In genomic region chr17:29502669-29503665, GRCm38 (mm10) we compare ENCODE assay signal across 9 mouse cellular contexts. TPM values are rescaled to one million over a fixed set of nuclear protein-coding genes. Genes with fewer than 3 reads are reported as not detected.
DNase-seq lines count a peak whose midpoint lies in the region; ATAC-seq and TF ChIP-seq lines count a peak whose summit lies in the region.
"Had no signal": no experiment of that assay in that cellular context is flagged by ENCODE, and none has a peak within 500 bp of the region (broad histone marks: within the 10 kb centered on the region; RNA-seq: fewer than 3 reads in every experiment).

No protein-coding gene starts in this region.

- no peak for DNase-seq in hindbrain, embryonic 11.5 days (ENCODE audit: low spot score)
- DNase-seq in liver, adult 2 months (ENCODE audit: extremely low read depth, low read depth, low spot score), result no peak
- no peak for DNase-seq in left cerebral cortex, adult 9 months (ENCODE audit: low spot score in 2 of 2)
- DNase-seq in MN1 (ENCODE audit: low spot score), result no peak
- no peak for DNase-seq in cerebellum, postnatal 10 days
- DNase-seq: spleen, adult 18-20 months had no signal

- H3K79me2 ChIP-seq in liver, adult 2 months (ENCODE audit: control insufficient read depth, insufficient read depth, low read length), result no peaks in the 10 kb centered on the region

- no peak overlapping the region for H3K4me3 ChIP-seq in hindbrain, embryonic 12.5 days
- H3K4me3 ChIP-seq in hindbrain, embryonic 11.5 days (ENCODE audit: low read depth, low read length), result no peak overlapping the region
- peak overlapping the region; percentile 22 for H3K4me3 ChIP-seq in embryonic facial prominence, embryonic 15.5 days (replicated peaks)
- peak overlapping the region; percentile 9; the same call in 1 of the 2 replicates for H3K4me3 ChIP-seq in liver, adult 2 months (ENCODE audit: insufficient read depth, low read depth, low read length)

- 16% methylated on average over 32 of the region's 32 CpGs for WGBS in hindbrain, embryonic 12.5 days
- WGBS in hindbrain, embryonic 11.5 days, result 16% methylated on average over 32 of the region's 32 CpGs
- WGBS in embryonic facial prominence, embryonic 15.5 days, result 14% methylated on average over 32 of the region's 32 CpGs
- 49% methylated on average over 32 of the region's 32 CpGs for WGBS in liver, adult 2 months

- no peaks in the 10 kb centered on the region for H3K9me3 ChIP-seq in hindbrain, embryonic 12.5 days (replicated peaks)
- no peaks in the 10 kb centered on the region for H3K9me3 ChIP-seq in hindbrain, embryonic 11.5 days (ENCODE audit: control insufficient read depth, low read length)
- 0 out of 2 replicates have a peak, but pooled peaks cover 4% of the 10 kb centered on the region for H3K9me3 ChIP-seq in embryonic facial prominence, embryonic 15.5 days (replicated peaks)

- H3K36me3 ChIP-seq in hindbrain, embryonic 12.5 days, result no peaks in the 10 kb centered on the region
- no peaks in the 10 kb centered on the region for H3K36me3 ChIP-seq in hindbrain, embryonic 11.5 days (ENCODE audit: control insufficient read depth, insufficient read depth, low read length)
- no peaks in the 10 kb centered on the region for H3K36me3 ChIP-seq in embryonic facial prominence, embryonic 15.5 days
- no peaks in the 10 kb centered on the region for H3K36me3 ChIP-seq in liver, adult 2 months (ENCODE audit: control insufficient read depth, insufficient read depth, low read length)

- H3K4me1 ChIP-seq in hindbrain, embryonic 12.5 days, result no peaks in the 10 kb centered on the region
- no peaks in the 10 kb centered on the region for H3K4me1 ChIP-seq in hindbrain, embryonic 11.5 days (replicated peaks; ENCODE audit: control insufficient read depth, insufficient read depth, low read length)
- H3K4me1 ChIP-seq in embryonic facial prominence, embryonic 15.5 days, result peaks cover 10% of the 10 kb centered on the region; the same call in 1 of the 2 replicates
- H3K4me1 ChIP-seq in liver, adult 2 months (ENCODE audit: control insufficient read depth, insufficient read depth, low read length), result peaks cover 5% of the 10 kb centered on the region; the same call in 1 of the 2 replicates

- no peak for TF ChIP-seq CTCF in liver, adult 2 months (IDR thresholded peaks at IDR 0.05; ENCODE audit: low read depth, low read length)

- no peak for ATAC-seq in hindbrain, embryonic 12.5 days (ENCODE audit: low FRiP score)
- no peak for ATAC-seq in hindbrain, embryonic 11.5 days (ENCODE audit: low FRiP score)
- peak; percentile 17 for ATAC-seq in CD4-positive, CD25-positive, alpha-beta regulatory T cell, adult 4 months
- ATAC-seq in embryonic facial prominence, embryonic 15.5 days (ENCODE audit: insufficient number of reproducible peaks, low FRiP score, low TSS enrichment, low read depth), result no peak

- H3K9ac ChIP-seq in hindbrain, embryonic 12.5 days, result no peak overlapping the region
- H3K9ac ChIP-seq in hindbrain, embryonic 11.5 days (ENCODE audit: low read depth, low read length), result no peak overlapping the region
- H3K9ac ChIP-seq in embryonic facial prominence, embryonic 15.5 days, result no peak overlapping the region
- peak overlapping the region; percentile 9; the same call in 1 of the 2 replicates for H3K9ac ChIP-seq in liver, adult 2 months (ENCODE audit: low read depth, low read length)

- no peak for TF ChIP-seq POLR2A in liver, adult 2 months (IDR thresholded peaks at IDR 0.05; ENCODE audit: extremely low read depth, insufficient read depth, low read length)

- peaks cover 6% of the 10 kb centered on the region; the same call in 1 of the 2 replicates for H3K27me3 ChIP-seq in hindbrain, embryonic 12.5 days
- no peaks in the 10 kb centered on the region for H3K27me3 ChIP-seq in hindbrain, embryonic 11.5 days (ENCODE audit: control insufficient read depth, insufficient read depth, low read length)
- no peaks in the 10 kb centered on the region for H3K27me3 ChIP-seq in embryonic facial prominence, embryonic 15.5 days
- H3K27me3 ChIP-seq in liver, adult 2 months (ENCODE audit: control insufficient read depth, insufficient read depth, low read length), result no peaks in the 10 kb centered on the region

- H3K27ac ChIP-seq in hindbrain, embryonic 12.5 days, result no peak overlapping the region
- no peak overlapping the region for H3K27ac ChIP-seq in hindbrain, embryonic 11.5 days (ENCODE audit: low read depth, low read length)
- H3K27ac ChIP-seq in embryonic facial prominence, embryonic 15.5 days (replicated peaks), result 0 out of 2 replicates have a peak overlapping the region, but pooled peaks have one; percentile 34
- H3K27ac ChIP-seq in liver, adult 2 months (replicated peaks; ENCODE audit: insufficient read depth, low read depth, low read length), result no peak overlapping the region

- H3K4me2 ChIP-seq in hindbrain, embryonic 12.5 days (replicated peaks), result peak overlapping the region; percentile 15
- no peak overlapping the region for H3K4me2 ChIP-seq in hindbrain, embryonic 11.5 days (replicated peaks; ENCODE audit: low read depth, low read length)
- H3K4me2 ChIP-seq in embryonic facial prominence, embryonic 15.5 days (replicated peaks), result peak overlapping the region; percentile 46

RNA-seq across cellular contexts. Expression of gene Pim1, which starts 12.4 kb away (rescaled TPM):
- 17.8 and 19.2 TPM in 2 replicates for polyA plus RNA-seq in hindbrain, embryonic 12.5 days (2016; fragmentation: Nextera tagmentation; extraction: Ambion mirVana)
- 16.8 and 18.1 TPM in 2 replicates for polyA plus RNA-seq in hindbrain, embryonic 11.5 days (2014; fragmentation: Nextera tagmentation; extraction: Ambion mirVana)
- polyA plus RNA-seq in CD4-positive, CD25-positive, alpha-beta regulatory T cell, adult 4 months (2017; shearing (Covaris generic)), result 100 to 1,000 TPM; 484 to 510 TPM
- 17.8 and 20.0 TPM in 2 replicates for polyA plus RNA-seq in embryonic facial prominence, embryonic 15.5 days (2015; fragmentation: Nextera tagmentation; extraction: Ambion mirVana)
- 8.9 and 9.5 TPM in 2 replicates for total RNA-seq in liver, adult 2 months (2014; rRNA removed)
- polyA plus RNA-seq in liver, adult 2 months (2012; rRNA removed), result 16.0 and 16.4 TPM in 2 replicates

RNA-seq across cellular contexts. Expression of gene Gm17657, which starts 46.5 kb away (rescaled TPM):
- polyA plus RNA-seq in hindbrain, embryonic 12.5 days (2016; fragmentation: Nextera tagmentation; extraction: Ambion mirVana), result not detected in 2 replicates
- polyA plus RNA-seq in hindbrain, embryonic 11.5 days (2014; fragmentation: Nextera tagmentation; extraction: Ambion mirVana), result not detected in 2 replicates
- polyA plus RNA-seq in CD4-positive, CD25-positive, alpha-beta regulatory T cell, adult 4 months (2017; shearing (Covaris generic)), result not detected
- polyA plus RNA-seq in embryonic facial prominence, embryonic 15.5 days (2015; fragmentation: Nextera tagmentation; extraction: Ambion mirVana), result not detected in 2 replicates
- total RNA-seq in liver, adult 2 months (2014; rRNA removed), result not detected in 2 replicates
- not detected in 2 replicates for polyA plus RNA-seq in liver, adult 2 months (2012; rRNA removed)

RNA-seq across cellular contexts. Expression of gene Tbc1d22b, which starts 46.6 kb away (rescaled TPM):
- polyA plus RNA-seq in hindbrain, embryonic 12.5 days (2016; fragmentation: Nextera tagmentation; extraction: Ambion mirVana), result 24.6 and 26.4 TPM in 2 replicates
- 15.3 and 17.2 TPM in 2 replicates for polyA plus RNA-seq in hindbrain, embryonic 11.5 days (2014; fragmentation: Nextera tagmentation; extraction: Ambion mirVana)
- 10 to 100 TPM in 1 of 2 experiments, 1 to 10 TPM in 1; 9.5 to 11.2 TPM for polyA plus RNA-seq in CD4-positive, CD25-positive, alpha-beta regulatory T cell, adult 4 months (2017; shearing (Covaris generic))
- polyA plus RNA-seq in embryonic facial prominence, embryonic 15.5 days (2015; fragmentation: Nextera tagmentation; extraction: Ambion mirVana), result 14.4 and 16.7 TPM in 2 replicates
- total RNA-seq in liver, adult 2 months (2014; rRNA removed), result 1.2 and 1.3 TPM in 2 replicates
- polyA plus RNA-seq in liver, adult 2 months (2012; rRNA removed), result 4.0 and 4.1 TPM in 2 replicates

RNA-seq across cellular contexts. Expression of gene Tmem217, which starts 49.2 kb away (rescaled TPM):
- 1.8 and 2.4 TPM in 2 replicates for polyA plus RNA-seq in hindbrain, embryonic 12.5 days (2016; fragmentation: Nextera tagmentation; extraction: Ambion mirVana)
- 0.50 and 0.60 TPM in 2 replicates for polyA plus RNA-seq in hindbrain, embryonic 11.5 days (2014; fragmentation: Nextera tagmentation; extraction: Ambion mirVana)
- under 1 TPM in 1 of 2 experiments, not detected in 1; 0.62 TPM for polyA plus RNA-seq in CD4-positive, CD25-positive, alpha-beta regulatory T cell, adult 4 months (2017; shearing (Covaris generic))
- polyA plus RNA-seq in embryonic facial prominence, embryonic 15.5 days (2015; fragmentation: Nextera tagmentation; extraction: Ambion mirVana), result 0.95 and 1.6 TPM in 2 replicates
- total RNA-seq in liver, adult 2 months (2014; rRNA removed), result not detected in 2 replicates
- not detected in 2 replicates for polyA plus RNA-seq in liver, adult 2 months (2012; rRNA removed)

Comparison
In these comparisons a context has a peak if more than half of its experiments do, and no peak if none do; other contexts are left out.
1. H3K4me3 ChIP-seq: peak in embryonic facial prominence, embryonic 15.5 days (single experiment) and liver, adult 2 months (single experiment); none in hindbrain, embryonic 12.5 days (single experiment) and hindbrain, embryonic 11.5 days (single experiment).
2. RNA of gene Pim1, which starts 12.4 kb away (polyA plus RNA-seq): 484 to 510 TPM in CD4-positive, CD25-positive, alpha-beta regulatory T cell, adult 4 months; 17.8 to 19.2 TPM in hindbrain, embryonic 12.5 days, 17.8 to 20.0 TPM in embryonic facial prominence, embryonic 15.5 days, 16.8 to 18.1 TPM in hindbrain, embryonic 11.5 days and 16.0 to 16.4 TPM in liver, adult 2 months; every median in the first group is over 10 times any median in the second.